Mouse (Mus musculus): ENCODE data around the gene Hivep1. TPM values are rescaled to one million over a fixed set of nuclear protein-coding genes. Genes with fewer than 3 reads are reported as not detected.

Hivep1 gene
- polyA plus RNA-seq (2021; fragmentation: Nextera tagmentation) = 11.9 and 13.8 TPM in 2 replicates
- long read RNA-seq, experiment 1, partial matches to known transcripts = 21 of 24 reads
- long read RNA-seq, experiment 1, other reads (novel, unspliced or antisense) = 3 of 24 reads
- long read RNA-seq, experiment 2, partial matches to known transcripts = 17 of 22 reads
- long read RNA-seq, experiment 2, other reads (novel, unspliced or antisense) = 4 of 22 reads

GRCm38 (mm10) chr13:42051961-42052695 is at the start of gene Hivep1:
Hivep1 (plus strand) TSS chr13:42052021.

Other genes with a start within 250 kb of the Hivep1 start
- gene Adtrp, start 204.3 kb upstream of the Hivep1 start, polyA plus RNA-seq (2021; fragmentation: Nextera tagmentation) = 0.10 TPM in 1 of 2 replicates, not detected in the other
- gene Edn1, start 249.5 kb downstream of the Hivep1 start, polyA plus RNA-seq (2021; fragmentation: Nextera tagmentation) = 1.5 and 1.9 TPM in 2 replicates